Mouse (Mus musculus) embryo, embryonic 10 days (tissue): Measurements from ENCODE around the gene Narfl.
A peak's percentile ranks its signal among the peaks of the same experiment; 100 is the strongest.

Experiments
- DNase-seq: peaks from one replicate; pipeline ENCODE4 v3.0.0-alpha.2; 2015; ENCODE audit warnings: low spot score

The Narfl gene

GRCm38 (mm10) chr17:25762591-25762990 is 11.0 kb upstream of the Narfl start:
- no peak for DNase-seq

- peak; percentile 20 for DNase-seq
Measured at GRCm38 (mm10) chr17:25765886-25766285, 7.7 kb upstream of the Narfl start.

GRCm38 (mm10) chr17:25769331-25769730 is 4.2 kb upstream of the Narfl start:
- DNase-seq = no peak

GRCm38 (mm10) chr17:25775318-25776062 is 1.9 kb downstream of the Narfl start:
- DNase-seq = no peak

- no peak for DNase-seq
Measured at GRCm38 (mm10) chr17:25777948-25778347, 4.4 kb downstream of the Narfl start.

- no peak for DNase-seq
Measured at GRCm38 (mm10) chr17:25781339-25781738, 7.8 kb downstream of the Narfl start.

GRCm38 (mm10) chr17:25783086-25783485 is 9.5 kb downstream of the Narfl start:
- DNase-seq = no peak

GRCm38 (mm10) chr17:25783861-25784574 is 10.4 kb downstream of the Narfl start:
- DNase-seq = no peak

GRCm38 (mm10) chr17:25785281-25785745 is 11.7 kb downstream of the Narfl start, which contains the start of gene Haghl:
Gene Haghl, minus strand, starts transcription at chr17:25785673.
- DNase-seq = peak; percentile 99

- no peak for DNase-seq
Measured at GRCm38 (mm10) chr17:25786280-25786679, 12.7 kb downstream of the Narfl start, which contains the start of gene Ccdc78. Gene Ccdc78, plus strand, starts transcription at chr17:25786580.

GRCm38 (mm10) chr17:25786781-25787504 is 13.4 kb downstream of the Narfl start:
- DNase-seq = no peak

- peak; percentile 50 for DNase-seq
Measured at GRCm38 (mm10) chr17:25791320-25791842, 17.8 kb downstream of the Narfl start.

GRCm38 (mm10) chr17:25791843-25792527 is 18.4 kb downstream of the Narfl start:
- DNase-seq = peak; percentile 86

GRCm38 (mm10) chr17:25792615-25793014 is 19.0 kb downstream of the Narfl start, which contains the start of gene Fam173a:
Gene Fam173a, minus strand, starts transcription at chr17:25792901.
- DNase-seq = peak; percentile 75

- peak; percentile 55 for DNase-seq
Measured at GRCm38 (mm10) chr17:25794197-25794596, 20.6 kb downstream of the Narfl start.

- DNase-seq = no peak
Measured at GRCm38 (mm10) chr17:25794998-25795397, 21.4 kb downstream of the Narfl start.

GRCm38 (mm10) chr17:25795609-25796092 is 22.1 kb downstream of the Narfl start, which contains the start of gene AC134908.4:
Gene AC134908.4, minus strand, starts transcription at chr17:25795659.
- DNase-seq = peak; percentile 96

- peak; percentile 49 for DNase-seq
Measured at GRCm38 (mm10) chr17:25796211-25796771, 22.7 kb downstream of the Narfl start.

- peak; percentile 94 for DNase-seq
Measured at GRCm38 (mm10) chr17:25796951-25797369, 23.4 kb downstream of the Narfl start, which contains the start of gene Metrn. Gene Metrn, minus strand, starts transcription at chr17:25797136.

GRCm38 (mm10) chr17:25801029-25801428 is 27.5 kb downstream of the Narfl start:
- DNase-seq = peak; percentile 86
